Mouse (Mus musculus): ENCODE data around the gene Wnt3.

- no peak for TF ChIP-seq EP300 (IDR thresholded peaks at IDR 0.05)
- peak; percentile 93 for TF ChIP-seq CTCF (IDR thresholded peaks at IDR 0.05)
Measured at GRCm38 (mm10) chr11:103758706-103759105, 15.2 kb upstream of the Wnt3 start.

Data from lung, postnatal 0 days (tissue).